Mouse (Mus musculus): ENCODE data around the gene Pik3r4. TPM values are rescaled to one million over a fixed set of nuclear protein-coding genes. Genes with fewer than 3 reads are reported as not detected.
A peak's percentile ranks its signal among the peaks of the same experiment; 100 is the strongest.
"Not testable (repeated sequence)": the region's sequence is repeated elsewhere in the genome, so short reads cannot be mapped to it uniquely, and the experiment has no call there.

Pik3r4 gene
- total RNA-seq (2021) = 10 to 100 TPM; 10.9 to 12.0 TPM
- long read RNA-seq, experiment 1, full-length matches to known transcripts = 2 of 6 reads
- long read RNA-seq, experiment 1, partial matches to known transcripts = 2 of 6 reads
- long read RNA-seq, experiment 1, other reads (novel, unspliced or antisense) = 2 of 6 reads
- long read RNA-seq, experiment 2, partial matches to known transcripts = 1 of 1 reads
- long read RNA-seq, experiment 2, other reads (novel, unspliced or antisense) = 0 of 1 reads

- intact Hi-C loops (cut with DNase I) = no loop called here
- DNase-seq = peak; percentile 75 to 77
Measured at GRCm38 (mm10) chr9:105642460-105643371, at the start of gene Pik3r4. Pik3r4 (plus strand) TSS chr9:105642978.

- DNase-seq = no peak
- intact Hi-C loops (cut with DNase I) = no loop called here
Measured at GRCm38 (mm10) chr9:105598906-105599305, 43.9 kb upstream of the Pik3r4 start.

DNA sequence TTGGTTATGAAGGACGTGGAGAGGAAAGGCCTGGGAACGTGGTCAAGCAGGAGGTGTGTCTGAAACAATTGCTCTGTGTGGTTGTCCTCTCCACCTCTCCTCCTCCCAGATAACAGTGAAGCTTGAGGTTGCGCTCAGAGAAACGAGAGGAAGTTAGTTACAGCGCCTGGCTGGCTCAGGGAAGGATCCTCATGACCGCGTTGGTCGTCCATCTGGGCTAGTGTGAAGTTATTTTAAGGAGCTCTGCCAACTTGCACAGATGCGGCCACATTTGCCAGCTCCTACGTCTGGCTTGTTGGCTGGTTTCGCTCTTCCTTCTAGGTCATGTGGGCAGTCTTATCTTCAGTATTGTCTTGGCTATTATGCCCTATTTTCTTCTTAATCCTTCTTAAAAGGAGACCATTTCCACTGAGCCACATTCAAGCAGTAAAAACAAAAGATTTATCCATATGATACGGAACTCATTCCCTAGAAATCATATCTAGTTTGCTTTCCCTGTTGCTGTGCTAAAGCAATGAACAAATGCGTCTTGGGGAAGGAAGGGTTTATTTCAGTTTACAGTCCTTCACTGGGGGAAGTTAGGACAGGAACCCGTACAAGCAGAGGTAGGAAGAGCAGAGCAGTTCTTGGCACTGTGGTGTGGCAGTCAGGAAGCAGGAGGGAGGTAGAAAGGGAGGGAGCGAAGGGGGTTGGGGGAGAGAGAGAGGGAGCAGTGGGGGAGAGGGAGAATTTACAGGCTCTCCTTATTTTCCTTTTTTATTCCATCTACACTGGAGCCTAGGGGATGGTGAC is 30.6 kb upstream of the Pik3r4 start:
- peak; percentile 20 to 21 for DNase-seq
- intact Hi-C loops (cut with DNase I) = loop anchor here (10.0 kb wide), 1 partner anchor 147 kb away; no protein-coding TSS in a partner anchor

DNA sequence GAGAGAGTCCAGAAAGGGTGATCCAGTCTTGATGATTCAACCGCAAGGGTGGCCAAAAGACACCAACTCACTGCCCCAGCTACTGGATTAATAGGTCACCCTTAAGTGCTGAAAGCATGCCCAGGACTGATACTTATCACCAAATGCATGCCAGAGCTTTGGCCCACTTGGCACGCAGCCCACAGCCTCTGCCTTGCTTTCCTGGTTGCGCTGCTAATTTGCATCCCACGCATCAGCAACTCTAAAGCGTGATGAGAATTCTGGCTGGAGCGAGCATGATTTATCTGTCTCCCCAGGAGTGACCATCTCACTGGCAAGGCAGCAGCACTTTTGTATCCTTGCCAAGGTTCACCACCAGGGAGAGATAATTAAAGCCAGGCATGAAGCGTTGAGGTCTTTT is 29.9 kb upstream of the Pik3r4 start:
- DNase-seq = no peak
- intact Hi-C loops (cut with DNase I) = loop anchor here (10.0 kb wide), 1 partner anchor 148 kb away; no protein-coding TSS in a partner anchor

- DNase-seq = no peak
Measured at GRCm38 (mm10) chr9:105615952-105616351, 26.8 kb upstream of the Pik3r4 start.

DNA sequence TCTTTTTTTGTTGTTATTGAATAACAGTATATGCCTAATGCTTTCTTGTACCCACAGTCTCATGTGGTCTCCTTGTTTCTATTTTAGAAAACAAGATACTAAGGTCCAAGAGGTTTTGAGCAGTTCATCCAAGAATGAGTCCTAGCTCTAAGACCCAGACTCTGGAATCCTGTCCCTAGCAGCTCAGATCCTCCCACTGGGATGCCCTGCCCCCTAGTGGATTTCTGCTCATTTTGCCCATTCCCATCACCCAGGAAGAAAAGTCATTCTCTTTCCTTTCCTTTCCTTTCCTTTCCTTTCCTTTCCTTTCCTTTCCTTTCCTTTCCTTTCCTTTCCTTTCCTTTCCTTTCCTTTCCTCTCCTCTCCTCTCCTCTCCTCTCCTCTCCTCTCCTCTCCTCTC is 25.5 kb upstream of the Pik3r4 start:
- intact Hi-C loops (cut with DNase I) = loop anchor here (5.0 to 10.0 kb wide), 2 partner anchors 120 to 152 kb away; no protein-coding TSS in a partner anchor
- DNase-seq = peak in 1 of 2 experiments; percentile 15

More at GRCm38 (mm10) chr9:105615952-105616351, 26.8 kb upstream of the Pik3r4 start:
- intact Hi-C loops (cut with DNase I) = loop anchor here (5.0 to 10.0 kb wide), 2 partner anchors 119 to 151 kb away; no protein-coding TSS in a partner anchor

- DNase-seq = no peak
- intact Hi-C loops (cut with DNase I) = no loop called here
Measured at GRCm38 (mm10) chr9:105633961-105634360, 8.8 kb upstream of the Pik3r4 start.

DNA sequence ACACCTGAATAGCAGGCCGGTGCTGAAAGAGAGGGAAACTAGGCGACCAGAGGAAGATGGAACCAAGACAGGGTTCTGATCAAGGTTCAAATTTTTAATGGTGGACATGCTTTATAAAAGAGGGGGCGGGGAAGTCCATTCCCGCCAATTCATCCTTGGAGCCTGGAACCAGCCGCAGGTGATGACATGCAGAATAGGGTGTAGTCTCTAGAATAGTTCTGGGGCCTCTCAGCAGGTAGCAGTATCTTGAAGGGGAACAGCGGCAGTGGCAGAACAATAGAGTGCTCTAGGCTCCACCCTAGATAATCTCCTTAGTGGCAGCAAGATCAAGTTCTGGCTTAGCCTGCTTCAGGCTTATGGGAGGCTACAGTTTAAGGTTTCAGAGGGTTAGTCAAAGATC is 1.4 kb upstream of the Pik3r4 start:
- intact Hi-C loops (cut with DNase I); DNase-seq: not testable (repeated sequence)

GRCm38 (mm10) chr9:105656189-105656588 is 13.4 kb downstream of the Pik3r4 start:
- intact Hi-C loops (cut with DNase I) = no loop called here
- no peak for DNase-seq

DNA sequence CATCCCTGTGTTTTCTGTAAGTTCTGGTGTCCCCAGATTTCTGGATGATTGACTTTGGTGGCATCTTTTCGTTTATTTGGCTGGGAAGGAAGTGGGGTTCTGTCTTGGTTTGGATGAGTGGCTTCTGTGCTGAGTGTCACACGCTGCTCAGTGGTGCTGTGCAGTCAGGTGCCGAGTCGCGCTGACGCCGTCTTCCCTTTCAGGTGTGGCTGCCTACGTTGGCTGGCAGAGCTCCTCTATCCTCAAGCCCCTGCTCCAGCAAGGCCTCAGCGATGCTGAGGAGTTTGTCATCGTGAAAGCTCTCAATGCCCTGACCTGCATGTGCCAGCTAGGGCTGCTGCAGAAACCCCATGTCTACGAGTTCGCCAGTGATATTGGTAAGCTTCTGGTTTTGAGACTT is 15.4 kb downstream of the Pik3r4 start:
- DNase-seq = no peak
- intact Hi-C loops (cut with DNase I) = no loop called here

- no peak for DNase-seq
- intact Hi-C loops (cut with DNase I) = no loop called here
Measured at GRCm38 (mm10) chr9:105659877-105660276, 17.1 kb downstream of the Pik3r4 start.

DNA sequence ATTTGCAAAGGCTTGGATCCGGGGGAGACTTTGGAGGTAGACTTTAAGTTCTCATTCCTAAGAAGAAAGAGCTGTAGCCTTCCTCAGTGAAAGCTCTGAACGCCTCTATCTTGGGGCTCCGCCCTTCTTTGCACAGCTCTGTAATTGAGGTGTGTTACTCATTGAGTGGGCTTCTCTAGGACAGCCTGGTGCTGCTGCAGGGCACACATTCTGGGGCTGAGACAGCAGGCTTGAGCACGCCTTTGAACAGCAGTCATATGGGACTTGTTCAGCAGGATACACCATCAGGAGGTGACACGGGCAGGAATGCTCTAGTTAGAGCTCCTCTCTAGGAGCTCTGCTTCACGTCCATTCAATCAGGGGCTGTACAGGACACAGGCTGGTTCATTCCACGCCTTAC is 22.5 kb downstream of the Pik3r4 start:
- no peak for DNase-seq
- intact Hi-C loops (cut with DNase I) = no loop called here

DNA sequence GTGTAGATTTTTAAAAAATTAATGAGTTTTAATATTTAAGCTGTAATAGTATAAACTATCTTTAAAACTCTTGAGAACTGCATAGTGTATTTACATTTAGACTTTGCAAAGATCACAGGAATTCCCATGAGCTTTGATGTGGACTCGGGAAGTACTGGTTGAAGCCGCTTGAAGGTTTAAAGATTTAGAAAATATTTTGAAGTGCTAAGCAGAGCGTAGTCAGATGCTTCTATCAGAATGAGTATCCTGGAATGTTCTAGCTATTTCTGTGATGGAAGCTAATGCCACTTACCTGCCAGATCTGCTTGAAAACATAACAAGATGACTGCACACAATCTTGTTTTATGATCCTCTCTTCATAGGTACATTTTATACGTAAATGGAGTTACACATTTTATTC is 28.1 kb downstream of the Pik3r4 start:
- no peak for DNase-seq
- intact Hi-C loops (cut with DNase I) = no loop called here

DNA sequence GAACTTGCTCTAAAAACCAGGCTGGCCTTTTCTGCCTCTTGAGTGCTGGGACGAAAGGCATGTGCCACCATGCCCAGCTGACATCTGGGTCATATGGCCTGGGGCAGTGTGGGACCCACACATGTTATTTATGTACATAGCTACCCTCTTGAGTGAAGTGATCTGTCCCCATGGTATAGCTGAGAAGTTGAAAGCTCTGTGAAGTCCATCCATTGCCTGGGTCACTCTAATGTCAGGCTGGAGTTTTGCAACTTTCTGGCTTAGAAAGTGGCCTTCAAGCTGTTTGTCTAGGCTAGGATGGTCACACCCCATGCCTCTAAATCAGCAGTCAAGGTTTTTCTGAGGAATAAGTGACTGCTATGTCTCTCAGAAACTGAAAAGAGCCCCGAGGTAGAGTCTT is 29.3 kb downstream of the Pik3r4 start:
- DNase-seq = no peak
- intact Hi-C loops (cut with DNase I) = no loop called here

DNA sequence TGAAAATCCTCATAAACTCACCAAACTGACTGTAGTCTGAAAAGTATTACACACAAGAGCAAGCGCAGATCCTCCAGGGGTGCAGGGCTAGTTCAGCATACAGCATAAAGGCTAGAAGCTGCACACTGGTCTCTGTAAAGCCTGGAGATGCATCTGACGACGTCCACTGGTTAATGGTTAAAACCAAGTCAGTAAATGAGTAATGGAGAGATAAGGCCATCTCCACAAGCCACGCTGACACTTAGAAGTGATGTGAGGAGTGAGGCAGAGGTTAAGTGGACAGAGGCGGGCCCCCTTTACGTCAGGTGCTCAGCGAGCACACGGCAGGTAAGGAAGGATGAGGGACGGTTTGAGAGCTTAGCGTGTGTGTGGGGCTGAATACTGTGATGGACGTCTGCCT is 33.2 kb downstream of the Pik3r4 start:
- intact Hi-C loops (cut with DNase I) = no loop called here
- no peak for DNase-seq

DNA sequence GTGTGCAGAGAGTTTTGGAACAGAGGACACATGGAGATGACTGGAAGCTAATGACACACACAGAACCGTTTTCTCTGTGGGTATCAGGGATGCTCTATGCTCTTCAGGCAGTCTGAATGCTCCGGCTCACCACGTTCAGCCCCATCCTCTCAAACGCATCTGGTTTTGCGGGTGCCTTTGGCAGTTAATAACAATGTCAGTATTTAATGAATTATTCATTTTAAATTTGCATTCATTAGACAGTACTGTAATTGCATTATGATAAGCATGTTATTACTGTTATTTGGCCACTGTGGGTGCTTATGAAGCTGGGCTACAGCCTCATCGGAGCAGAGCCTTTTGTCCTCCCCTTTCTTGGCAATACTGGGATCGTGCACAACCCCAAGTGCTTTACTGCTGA is 38.6 kb downstream of the Pik3r4 start:
- DNase-seq = no peak
- intact Hi-C loops (cut with DNase I) = no loop called here

DNA sequence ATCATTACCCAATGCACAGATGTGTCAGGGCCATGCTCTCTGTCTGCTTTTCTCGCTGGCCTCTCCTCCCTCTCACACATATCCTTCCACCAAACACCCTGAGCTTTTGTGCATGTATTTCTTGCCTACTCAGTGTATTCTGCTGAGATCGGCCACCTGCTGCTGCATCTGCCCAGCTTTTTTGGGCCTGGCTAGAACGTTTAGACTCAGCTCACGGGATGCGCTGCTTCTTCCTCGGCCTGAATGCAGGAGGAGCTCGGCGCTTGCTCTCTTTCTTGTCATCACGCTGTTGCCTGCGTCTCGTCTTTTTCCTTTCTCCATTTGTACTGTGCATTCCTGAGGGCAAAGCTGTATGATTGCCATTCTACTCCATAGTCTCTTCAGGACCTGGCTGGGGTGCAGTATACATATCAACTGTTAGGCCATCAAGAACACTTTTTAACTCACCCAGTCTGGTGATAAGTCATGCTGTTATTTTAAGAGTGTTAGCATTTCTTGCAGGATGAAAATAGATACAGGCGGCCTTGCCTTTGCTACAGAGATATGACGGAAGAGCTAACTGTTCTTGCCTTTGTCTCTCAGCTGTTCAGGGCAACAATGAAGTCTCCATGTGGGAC is 41.9 kb downstream of the Pik3r4 start:
- DNase-seq = no peak
- intact Hi-C loops (cut with DNase I) = no loop called here

DNA sequence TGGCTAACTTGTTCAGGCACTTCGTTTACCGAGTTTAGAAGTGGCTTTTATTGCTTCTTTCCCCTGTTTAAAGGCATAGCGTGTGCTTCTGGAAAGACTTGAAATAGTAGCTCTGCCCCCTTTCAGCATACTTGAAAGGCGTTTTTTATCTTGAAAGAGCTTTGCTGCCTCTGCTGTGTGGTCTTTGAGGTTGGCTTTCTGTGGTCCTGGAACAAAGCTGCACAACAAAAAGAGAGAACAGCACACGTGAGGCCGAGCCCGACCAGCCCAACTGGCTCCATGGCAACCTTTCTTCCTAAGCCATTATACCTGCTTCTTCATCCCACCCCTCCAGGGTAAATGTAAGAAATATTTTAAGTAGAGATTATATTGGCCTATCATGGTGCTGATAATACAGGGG is 46.7 kb downstream of the Pik3r4 start:
- no peak for DNase-seq
- intact Hi-C loops (cut with DNase I) = no loop called here

DNA sequence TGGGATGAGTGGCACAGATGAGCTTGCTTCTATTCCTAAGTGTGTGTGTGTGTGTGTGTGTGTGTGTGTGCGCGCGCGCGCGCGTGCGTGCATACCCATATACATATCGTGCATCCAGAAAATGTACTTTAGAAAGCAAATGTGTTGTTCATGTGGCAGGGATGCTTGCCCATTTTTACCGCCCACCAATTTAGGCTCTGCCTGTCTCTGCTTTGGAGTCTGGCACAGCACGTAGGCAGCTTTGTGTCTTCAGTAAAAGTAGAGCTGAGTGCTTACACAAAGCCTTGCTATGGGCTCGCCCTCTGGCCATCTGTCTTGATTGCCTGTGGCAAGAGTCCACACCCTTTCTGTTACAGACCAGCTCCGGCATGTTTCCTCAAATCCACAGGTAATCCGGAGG is 49.7 kb downstream of the Pik3r4 start:
- intact Hi-C loops (cut with DNase I) = loop anchor here (2.0 to 5.0 kb wide), 3 partner anchors 166 to 345 kb away; no protein-coding TSS in a partner anchor

DNA sequence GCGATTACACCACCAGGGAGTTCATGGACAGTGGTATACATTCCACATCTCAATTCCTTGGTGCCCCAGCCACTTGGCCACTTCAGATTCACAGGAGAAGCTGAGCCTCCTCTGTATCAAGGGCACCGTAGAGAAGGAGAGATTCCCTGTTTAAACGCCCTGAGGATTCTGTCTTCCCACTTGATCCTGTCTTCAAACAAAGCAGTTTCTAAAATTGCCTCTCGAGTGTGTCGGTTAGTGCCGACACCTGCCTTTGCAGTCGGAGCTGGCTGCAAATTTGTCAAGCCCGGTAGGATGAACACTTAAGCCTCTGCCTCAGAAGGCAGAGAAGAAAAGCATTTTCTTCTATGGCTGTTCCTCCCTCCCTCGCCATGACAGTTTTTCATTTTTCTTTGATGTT is 50.3 kb downstream of the Pik3r4 start:
- no peak for DNase-seq
- intact Hi-C loops (cut with DNase I) = loop anchor here (2.0 to 5.0 kb wide), 3 partner anchors 166 to 344 kb away; no protein-coding TSS in a partner anchor

More for the DNA sequence above, 49.7 kb downstream of the Pik3r4 start:
- DNase-seq = no peak
